Mouse (Mus musculus) gastrocnemius, adult 2 months (tissue): ENCODE measurements at regions not wholly inside any gene's neighbourhood (a gene's known extent, or its start where the extent isn't known, plus 50 kb on each side); places are given as distances from the start of the nearest gene placed in this dataset. TPM values are rescaled to one million over a fixed set of nuclear protein-coding genes. Genes with fewer than 3 reads are reported as not detected.
"Not testable (repeated sequence)": the region's sequence is repeated elsewhere in the genome, so short reads cannot be mapped to it uniquely, and the experiment has no call there.

Experiments used
- DNase-seq: peaks from one replicate; pipeline ENCODE4 v3.0.0; 2022
- H3K27ac ChIP-seq: fragments of 200-600 bp; 2 replicates; pipeline ENCODE4 v1.8.1; 2022; ENCODE audit warnings: mild to moderate bottlenecking
- H3K4me3 ChIP-seq: fragments of 200-600 bp; 2 replicates; pipeline ENCODE4 v1.8.1; 2022; ENCODE audit warnings: mild to moderate bottlenecking, moderate library complexity
- CTCF ChIP-seq: fragments of 200-600 bp; IDR thresholded peaks from 2 replicates; pipeline ENCODE4 v1.8.1; 2022; ENCODE audit warnings: antibody characterized with exemption, mild to moderate bottlenecking, moderate library complexity
- intact Hi-C: fragments of 180-260 bp; cut with DNase I; formaldehyde crosslinking; loops from one replicate; pipeline ENCODE4 v1.15.1; 2025
- microRNA-seq: library from miRNA; unstranded; fragments of <30 nt; microRNA quantifications from one replicate; pipeline ENCODE4 v1.2.0, GENCODE M21; 2021

- DNase-seq: no peak
- no peak for TF ChIP-seq CTCF
- Histone ChIP-seq H3K4me3 (no peak overlapping the region), H3K27ac (no peak overlapping the region)
- intact Hi-C loops: no loop called here
Observed at GRCm38 (mm10) chr19:17983416-17983815, 146.0 kb upstream of the Pcsk5 start.

- Histone ChIP-seq H3K4me3 (no peak overlapping the region), H3K27ac (no peak overlapping the region)
- no peak for TF ChIP-seq CTCF
- no peak for DNase-seq
- intact Hi-C loops: no loop called here
Observed at GRCm38 (mm10) chr19:17965566-17965965, 128.1 kb upstream of the Pcsk5 start.

DNA sequence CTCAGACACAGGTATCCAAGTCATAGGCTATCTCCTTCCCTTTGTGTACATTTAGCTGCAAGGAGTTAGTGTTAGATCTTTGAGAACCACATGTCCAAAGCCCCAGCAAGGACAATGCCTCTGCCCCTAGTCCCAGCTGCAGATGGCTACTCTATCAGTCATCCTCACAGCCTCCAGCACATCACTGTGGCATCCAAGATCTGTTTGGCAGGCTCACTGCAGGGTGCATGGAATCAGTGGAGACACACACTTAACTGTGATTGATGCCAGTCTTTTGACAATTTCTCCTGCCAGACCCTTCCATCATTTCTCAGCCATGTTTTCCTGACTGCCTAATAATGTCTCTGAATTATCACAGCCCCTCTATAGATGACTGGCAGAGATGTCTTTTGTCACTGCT lies 121.0 kb upstream of the Pcsk5 start:
- DNase-seq: no peak
- TF ChIP-seq CTCF: no peak
- H3K27ac ChIP-seq: no peak overlapping the region
- H3K4me3 ChIP-seq: no peak overlapping the region
- intact Hi-C loops: no loop called here

DNA sequence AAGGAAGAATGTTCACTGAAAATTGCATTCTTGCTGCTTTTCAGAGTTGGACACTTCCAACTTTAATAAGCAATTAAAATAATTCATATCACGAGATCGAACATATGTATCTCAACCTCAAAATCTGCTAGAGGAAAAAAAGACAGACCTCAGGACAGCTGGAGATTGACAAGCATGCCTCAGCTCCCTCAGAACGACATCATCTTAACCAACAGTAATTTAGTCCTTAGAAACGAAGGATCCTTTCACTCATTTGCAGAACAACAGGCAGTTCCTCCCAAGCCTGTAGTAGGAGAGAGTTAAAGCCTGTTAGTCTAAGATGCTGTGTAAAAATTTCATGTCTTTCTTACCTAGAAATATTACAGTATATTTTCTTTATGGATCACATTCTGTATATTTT lies 95.2 kb upstream of the Pcsk5 start:
- no peak overlapping the region for H3K4me3 ChIP-seq
- intact Hi-C loops: no loop called here
- H3K27ac ChIP-seq: no peak overlapping the region
- TF ChIP-seq CTCF: no peak
- DNase-seq: no peak

GRCm38 (mm10) chr19:17927121-17927520 lies 89.7 kb upstream of the Pcsk5 start:
- H3K4me3 ChIP-seq, intact Hi-C loops, DNase-seq, H3K27ac ChIP-seq: not testable (repeated sequence)

DNA sequence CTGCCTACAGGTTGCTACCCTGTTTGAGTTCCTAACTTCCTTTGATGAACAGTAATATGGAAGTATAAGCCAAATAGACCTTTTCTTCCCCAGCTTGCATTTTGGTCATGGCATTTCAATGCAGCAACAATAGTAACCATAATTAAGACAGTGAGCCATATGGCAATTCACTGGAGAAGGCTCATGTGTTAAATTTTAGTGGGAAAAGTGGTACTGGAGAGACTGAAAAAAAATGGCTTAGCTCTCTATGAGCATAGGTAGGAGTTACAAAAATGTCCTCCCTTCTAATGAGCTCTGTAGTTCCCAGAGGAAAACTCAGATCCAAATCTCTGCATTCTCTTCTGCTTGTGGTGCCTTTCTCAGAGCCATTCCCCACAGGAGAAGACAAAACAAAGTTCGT lies 70.1 kb upstream of the Pcsk5 start:
- no peak overlapping the region for H3K27ac ChIP-seq
- no peak for DNase-seq
- no peak overlapping the region for H3K4me3 ChIP-seq
- no peak for TF ChIP-seq CTCF
- intact Hi-C loops: no loop called here

DNA sequence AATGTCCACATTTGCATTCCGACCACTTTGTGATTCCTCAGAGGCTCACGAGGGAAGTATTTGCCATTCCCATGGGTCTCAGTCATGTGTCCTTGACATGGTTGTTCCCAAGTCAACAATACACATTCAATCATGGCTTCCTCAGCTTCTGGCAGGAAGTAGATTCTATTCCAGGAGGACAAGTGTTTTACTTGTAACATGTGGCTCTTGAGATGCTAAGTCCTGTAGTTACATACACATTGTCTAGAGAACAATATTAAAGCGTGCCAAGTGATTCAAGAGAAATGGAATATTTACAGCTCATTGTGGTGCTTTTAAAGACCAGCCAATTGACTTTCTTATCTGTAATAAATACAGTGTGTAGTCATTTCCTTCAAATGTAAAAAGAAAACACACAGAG lies 66.7 kb upstream of the Pcsk5 start:
- Histone ChIP-seq H3K27ac (no peak overlapping the region), H3K4me3 (no peak overlapping the region)
- no peak for TF ChIP-seq CTCF
- intact Hi-C loops: no loop called here
- DNase-seq: no peak

DNA sequence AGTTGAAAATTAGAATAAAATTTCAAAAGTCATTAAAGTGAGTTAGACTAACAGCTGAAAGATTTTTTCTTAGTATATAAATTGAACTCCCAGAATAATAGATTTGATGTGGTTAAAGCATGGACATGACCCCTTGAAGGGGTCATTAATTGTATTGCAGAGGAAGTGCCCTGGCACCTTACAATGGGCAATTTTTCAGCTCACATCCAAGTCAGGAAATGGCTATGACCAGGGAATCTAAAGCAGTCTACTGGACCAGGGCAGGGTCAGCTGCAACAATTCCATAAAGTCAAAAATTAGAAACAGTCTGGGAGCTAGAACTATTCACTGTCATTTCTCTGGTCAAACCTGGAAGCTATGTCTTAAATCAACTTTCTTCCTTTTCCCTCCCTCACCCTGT lies 55.2 kb upstream of the Pcsk5 start:
- intact Hi-C loops: no loop called here
- no peak for TF ChIP-seq CTCF
- Histone ChIP-seq H3K4me3 (no peak overlapping the region), H3K27ac (no peak overlapping the region)
- no peak for DNase-seq

Small RNAs in the stretch of these regions (microRNA-seq; reads per million reads assigned to microRNA genes)
- not detected for gene Gm23061
